Mouse (Mus musculus): Measurements from ENCODE around the gene Hoxb1. TPM values are rescaled to one million over a fixed set of nuclear protein-coding genes. Genes with fewer than 3 reads are reported as not detected.

Hoxb1 gene
- polyA plus RNA-seq, 1 experiment from 2014 or later, result 0.12 TPM

- WGBS, result 4% methylated on average over 35 of the region's 35 CpGs
- ATAC-seq (ENCODE audit: low FRiP score, low TSS enrichment), result peak; percentile 58
- peaks cover 99% of the 10 kb centered on the region for H3K4me1 ChIP-seq (ENCODE audit: insufficient read depth, low read length)
Measured at GRCm38 (mm10) chr11:96332618-96333032, 32.9 kb upstream of the Hoxb1 start.

GRCm38 (mm10) chr11:96333241-96334001, 32.1 kb upstream of the Hoxb1 start:
- H3K4me2 ChIP-seq (replicated peaks; ENCODE audit: low read depth, low read length), result peak overlapping the region; percentile 59
- 15% methylated on average over 17 of the region's 17 CpGs for WGBS
- H3K36me3 ChIP-seq (ENCODE audit: insufficient read depth, low read length), result peaks cover 7% of the 10 kb centered on the region; the same call in 1 of the 2 replicates
- H3K9me3 ChIP-seq (ENCODE audit: low read length), result no peaks in the 10 kb centered on the region
- peak overlapping the region; percentile 73 for H3K9ac ChIP-seq (replicated peaks; ENCODE audit: low read length)
- H3K4me1 ChIP-seq (ENCODE audit: insufficient read depth, low read length), result peaks cover 99% of the 10 kb centered on the region
- ATAC-seq (ENCODE audit: low FRiP score, low TSS enrichment), result peak; percentile 52
- H3K27ac ChIP-seq (ENCODE audit: low read length), result peak overlapping the region; percentile 99
- H3K4me3 ChIP-seq (ENCODE audit: low read length), result peak overlapping the region; percentile 50
- H3K27me3 ChIP-seq (ENCODE audit: insufficient read depth, low read length), result no peaks in the 10 kb centered on the region

More at GRCm38 (mm10) chr11:96332618-96333032, 32.9 kb upstream of the Hoxb1 start:
- no peaks in the 10 kb centered on the region for H3K9me3 ChIP-seq (ENCODE audit: low read length)
- 0 out of 2 replicates have a peak, but pooled peaks cover 5% of the 10 kb centered on the region for H3K36me3 ChIP-seq (ENCODE audit: insufficient read depth, low read length)
- H3K9ac ChIP-seq (replicated peaks; ENCODE audit: low read length), result peak overlapping the region; percentile 73
- H3K27me3 ChIP-seq (ENCODE audit: insufficient read depth, low read length), result no peaks in the 10 kb centered on the region
- peak overlapping the region; percentile 99 for H3K27ac ChIP-seq (ENCODE audit: low read length)
- H3K4me3 ChIP-seq (ENCODE audit: low read length), result peak overlapping the region; percentile 50
- peak overlapping the region; percentile 59 for H3K4me2 ChIP-seq (replicated peaks; ENCODE audit: low read depth, low read length)

- WGBS, result 11% methylated on average over 2 of the region's 2 CpGs
- H3K27ac ChIP-seq (ENCODE audit: low read length), result peak overlapping the region; percentile 99
- ATAC-seq (ENCODE audit: low FRiP score, low TSS enrichment), result no peak
- peak overlapping the region; percentile 50 for H3K4me3 ChIP-seq (ENCODE audit: low read length)
- peak overlapping the region; percentile 73 for H3K9ac ChIP-seq (replicated peaks; ENCODE audit: low read length)
- H3K9me3 ChIP-seq (ENCODE audit: low read length), result no peaks in the 10 kb centered on the region
- peak overlapping the region; percentile 59 for H3K4me2 ChIP-seq (replicated peaks; ENCODE audit: low read depth, low read length)
- no peaks in the 10 kb centered on the region for H3K27me3 ChIP-seq (ENCODE audit: insufficient read depth, low read length)
- peaks cover 99% of the 10 kb centered on the region for H3K4me1 ChIP-seq (ENCODE audit: insufficient read depth, low read length)
- H3K36me3 ChIP-seq (ENCODE audit: insufficient read depth, low read length), result peaks cover 7% of the 10 kb centered on the region; the same call in 1 of the 2 replicates
Measured at GRCm38 (mm10) chr11:96334002-96334364, 31.6 kb upstream of the Hoxb1 start.

- peaks cover 7% of the 10 kb centered on the region; the same call in 1 of the 2 replicates for H3K36me3 ChIP-seq (ENCODE audit: insufficient read depth, low read length)
- 23% methylated on average over 3 of the region's 3 CpGs for WGBS
- peak overlapping the region; percentile 99 for H3K27ac ChIP-seq (ENCODE audit: low read length)
- peaks cover 100% of the 10 kb centered on the region for H3K4me1 ChIP-seq (ENCODE audit: insufficient read depth, low read length)
- no peaks in the 10 kb centered on the region for H3K27me3 ChIP-seq (ENCODE audit: insufficient read depth, low read length)
- H3K4me3 ChIP-seq (ENCODE audit: low read length), result peak overlapping the region; percentile 50; the same call in 1 of the 2 replicates
- ATAC-seq (ENCODE audit: low FRiP score, low TSS enrichment), result 0 out of 2 replicates have a peak, but pooled peaks have one; percentile 11
- H3K9me3 ChIP-seq (ENCODE audit: low read length), result no peaks in the 10 kb centered on the region
- H3K4me2 ChIP-seq (replicated peaks; ENCODE audit: low read depth, low read length), result peak overlapping the region; percentile 59
- H3K9ac ChIP-seq (replicated peaks; ENCODE audit: low read length), result no peak overlapping the region; the same call in 1 of the 2 replicates
Measured at GRCm38 (mm10) chr11:96334998-96335397, 30.6 kb upstream of the Hoxb1 start.

- 10% methylated on average over 2 of the region's 2 CpGs for WGBS
- H3K9ac ChIP-seq (replicated peaks; ENCODE audit: low read length), result peak overlapping the region; percentile 81
Measured at GRCm38 (mm10) chr11:96336597-96336996, 29.0 kb upstream of the Hoxb1 start.

GRCm38 (mm10) chr11:96337026-96337425, 28.5 kb upstream of the Hoxb1 start:
- Histone ChIP-seq H3K4me1 (ENCODE audit: insufficient read depth, low read length) (peaks cover 93% of the 10 kb centered on the region), H3K4me2 (replicated peaks; ENCODE audit: low read depth, low read length) (peak overlapping the region; percentile 10; the same call in 1 of the 2 replicates), H3K9me3 (ENCODE audit: low read length) (no peaks in the 10 kb centered on the region), H3K9ac (replicated peaks; ENCODE audit: low read length) (peak overlapping the region; percentile 81; the same call in 1 of the 2 replicates), H3K27ac (ENCODE audit: low read length) (peak overlapping the region; percentile 99), H3K4me3 (ENCODE audit: low read length) (no peak overlapping the region), H3K36me3 (ENCODE audit: insufficient read depth, low read length) (peaks cover 7% of the 10 kb centered on the region; the same call in 1 of the 2 replicates), H3K27me3 (ENCODE audit: insufficient read depth, low read length) (no peaks in the 10 kb centered on the region)
- ATAC-seq (ENCODE audit: low FRiP score, low TSS enrichment), result no peak
- 32% methylated on average over 6 of the region's 6 CpGs for WGBS

More at GRCm38 (mm10) chr11:96336597-96336996, 29.0 kb upstream of the Hoxb1 start:
- Histone ChIP-seq H3K9me3 (ENCODE audit: low read length) (no peaks in the 10 kb centered on the region), H3K27me3 (ENCODE audit: insufficient read depth, low read length) (no peaks in the 10 kb centered on the region), H3K27ac (ENCODE audit: low read length) (peak overlapping the region; percentile 99), H3K4me1 (ENCODE audit: insufficient read depth, low read length) (peaks cover 95% of the 10 kb centered on the region), H3K4me3 (ENCODE audit: low read length) (no peak overlapping the region), H3K4me2 (replicated peaks; ENCODE audit: low read depth, low read length) (peak overlapping the region; percentile 10; the same call in 1 of the 2 replicates), H3K36me3 (ENCODE audit: insufficient read depth, low read length) (peaks cover 7% of the 10 kb centered on the region; the same call in 1 of the 2 replicates)
- no peak for ATAC-seq (ENCODE audit: low FRiP score, low TSS enrichment)

- H3K4me1 ChIP-seq (ENCODE audit: insufficient read depth, low read length), result peaks cover 93% of the 10 kb centered on the region
- H3K27me3 ChIP-seq (ENCODE audit: insufficient read depth, low read length), result no peaks in the 10 kb centered on the region
- peak overlapping the region; percentile 81 for H3K9ac ChIP-seq (replicated peaks; ENCODE audit: low read length)
- WGBS, result 35% methylated on average over 7 of the region's 7 CpGs
- no peaks in the 10 kb centered on the region for H3K9me3 ChIP-seq (ENCODE audit: low read length)
- no peak overlapping the region for H3K4me3 ChIP-seq (ENCODE audit: low read length)
- no peak for ATAC-seq (ENCODE audit: low FRiP score, low TSS enrichment)
- H3K36me3 ChIP-seq (ENCODE audit: insufficient read depth, low read length), result peaks cover 16% of the 10 kb centered on the region
- peak overlapping the region; percentile 99 for H3K27ac ChIP-seq (ENCODE audit: low read length)
- peak overlapping the region; percentile 90 for H3K4me2 ChIP-seq (replicated peaks; ENCODE audit: low read depth, low read length)
Measured at GRCm38 (mm10) chr11:96338957-96339855, 26.3 kb upstream of the Hoxb1 start.

GRCm38 (mm10) chr11:96340698-96341365, 24.7 kb upstream of the Hoxb1 start:
- ATAC-seq (ENCODE audit: low FRiP score, low TSS enrichment), result peak; percentile 65
- Histone ChIP-seq H3K27ac (ENCODE audit: low read length) (peak overlapping the region; percentile 99), H3K4me1 (ENCODE audit: insufficient read depth, low read length) (peaks cover 93% of the 10 kb centered on the region), H3K4me2 (replicated peaks; ENCODE audit: low read depth, low read length) (peak overlapping the region; percentile 90), H3K27me3 (ENCODE audit: insufficient read depth, low read length) (no peaks in the 10 kb centered on the region), H3K4me3 (ENCODE audit: low read length) (peak overlapping the region; percentile 43), H3K9ac (replicated peaks; ENCODE audit: low read length) (peak overlapping the region; percentile 81), H3K36me3 (ENCODE audit: insufficient read depth, low read length) (peaks cover 21% of the 10 kb centered on the region), H3K9me3 (ENCODE audit: low read length) (no peaks in the 10 kb centered on the region)
- WGBS, result under 1% methylated on average over 28 of the region's 36 CpGs
